Mouse (Mus musculus) C2C12 (cell line): ENCODE data around the gene Rpl41.

Experiments used
- CTCF ChIP-seq: IDR thresholded peaks from one replicate; pipeline ENCODE4 v1.5.1; 2011; ENCODE audit not compliant: control insufficient read depth, insufficient read depth, insufficient read length
- FOSL1 ChIP-seq: IDR thresholded peaks from one replicate; pipeline ENCODE4 v1.8.0; 2011; ENCODE audit warnings: mild to moderate bottlenecking, low read length; ENCODE audit not compliant: poor library complexity, insufficient read depth, severe bottlenecking
- MAX ChIP-seq: IDR thresholded peaks from one replicate; pipeline ENCODE4 v1.6.1; 2011; ENCODE audit warnings: mild to moderate bottlenecking, control low read depth
- MYOD1 ChIP-seq: IDR thresholded peaks from one replicate; pipeline ENCODE4 v1.6.1; 2011; ENCODE audit warnings: low read depth; ENCODE audit not compliant: control insufficient read depth, insufficient read length
- USF1 ChIP-seq: IDR thresholded peaks from one replicate; pipeline ENCODE4 v1.6.1; 2011; ENCODE audit warnings: low read depth, mild to moderate bottlenecking, control low read depth, moderate library complexity

DNA sequence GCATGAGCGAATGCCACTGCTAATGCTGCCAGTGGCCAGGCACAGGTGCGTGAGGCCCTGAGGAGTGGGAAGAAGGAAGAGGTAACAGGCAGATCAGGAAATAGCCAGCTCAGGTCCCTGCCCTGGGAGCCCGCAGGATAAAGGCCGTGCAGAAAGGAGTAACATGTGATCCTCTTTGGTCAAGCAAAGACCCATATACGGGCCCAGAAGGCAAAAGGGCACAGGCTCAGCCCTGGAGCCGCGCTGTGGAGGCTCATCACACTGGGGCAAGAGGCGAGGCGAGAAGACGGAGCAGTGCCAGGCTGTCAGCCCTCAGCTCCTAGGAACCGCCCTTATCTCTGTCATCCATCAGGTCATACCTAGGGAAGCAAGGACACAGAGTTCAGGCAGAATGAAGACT is 38.8 kb downstream of the Rpl41 start:
- TF ChIP-seq CTCF = no peak
- no peak for TF ChIP-seq MAX
- TF ChIP-seq FOSL1 = no peak
- TF ChIP-seq USF1 = no peak
- no peak for TF ChIP-seq MYOD1
